Mouse (Mus musculus) MEL-GATA-1-ER (cell line): ENCODE measurements at regions not wholly inside any gene's neighbourhood (a gene's known extent, or its start where the extent isn't known, plus 50 kb on each side); places are given as distances from the start of the nearest gene placed in this dataset.
A peak's percentile ranks its signal among the peaks of the same experiment; 100 is the strongest.

ENCODE experiments used
- DNase-seq: peaks from one replicate; pipeline ENCODE4 v3.0.0-alpha.2; 2012; ENCODE audit warnings: low read depth; ENCODE audit errors: extremely low read depth

GRCm38 (mm10) chr16:76232680-76233079 lies 140.9 kb downstream of the Nrip1 start:
- no peak for DNase-seq

GRCm38 (mm10) chr16:76232174-76232573 lies 141.5 kb downstream of the Nrip1 start:
- no peak for DNase-seq

- no peak for DNase-seq
These were observed 142.9 kb downstream of the Nrip1 start for GRCm38 (mm10) chr16:76230516-76231302.

GRCm38 (mm10) chr16:76228451-76228850 lies 145.2 kb downstream of the Nrip1 start:
- no peak for DNase-seq

GRCm38 (mm10) chr16:76226446-76226845 lies 147.2 kb downstream of the Nrip1 start:
- DNase-seq, result no peak

GRCm38 (mm10) chr16:76225587-76226226 lies 147.9 kb downstream of the Nrip1 start:
- no peak for DNase-seq

- no peak for DNase-seq
These were observed 148.6 kb downstream of the Nrip1 start for GRCm38 (mm10) chr16:76224901-76225586.

GRCm38 (mm10) chr16:76223716-76224115 lies 149.9 kb downstream of the Nrip1 start:
- no peak for DNase-seq

- no peak for DNase-seq
These were observed 150.7 kb downstream of the Nrip1 start for GRCm38 (mm10) chr16:76222960-76223359.

- no peak for DNase-seq
These were observed 153.2 kb downstream of the Nrip1 start for GRCm38 (mm10) chr16:76220466-76220865.

GRCm38 (mm10) chr16:76219233-76219632 lies 154.4 kb downstream of the Nrip1 start:
- DNase-seq, result no peak

GRCm38 (mm10) chr16:76218310-76219170 lies 155.1 kb downstream of the Nrip1 start:
- no peak for DNase-seq

GRCm38 (mm10) chr16:76216184-76216583 lies 157.4 kb downstream of the Nrip1 start:
- no peak for DNase-seq

GRCm38 (mm10) chr16:76215558-76215957 lies 158.1 kb downstream of the Nrip1 start:
- DNase-seq, result no peak

- peak; percentile 6 for DNase-seq
These were observed 171.7 kb downstream of the Nrip1 start for GRCm38 (mm10) chr16:76201773-76202571.

GRCm38 (mm10) chr16:76200801-76201728 lies 172.6 kb downstream of the Nrip1 start:
- DNase-seq, result no peak

GRCm38 (mm10) chr16:76200268-76200667 lies 173.4 kb downstream of the Nrip1 start:
- peak; percentile 33 for DNase-seq

GRCm38 (mm10) chr16:76199006-76199405 lies 174.6 kb downstream of the Nrip1 start:
- no peak for DNase-seq

GRCm38 (mm10) chr16:76194291-76194690 lies 172.2 kb upstream of the Samsn1 start:
- DNase-seq, result no peak
